Mouse (Mus musculus): ENCODE measurements around the gene Inip.
"Not testable (repeated sequence)": the region's sequence is repeated elsewhere in the genome, so short reads cannot be mapped to it uniquely, and the experiment has no call there.

DNA sequence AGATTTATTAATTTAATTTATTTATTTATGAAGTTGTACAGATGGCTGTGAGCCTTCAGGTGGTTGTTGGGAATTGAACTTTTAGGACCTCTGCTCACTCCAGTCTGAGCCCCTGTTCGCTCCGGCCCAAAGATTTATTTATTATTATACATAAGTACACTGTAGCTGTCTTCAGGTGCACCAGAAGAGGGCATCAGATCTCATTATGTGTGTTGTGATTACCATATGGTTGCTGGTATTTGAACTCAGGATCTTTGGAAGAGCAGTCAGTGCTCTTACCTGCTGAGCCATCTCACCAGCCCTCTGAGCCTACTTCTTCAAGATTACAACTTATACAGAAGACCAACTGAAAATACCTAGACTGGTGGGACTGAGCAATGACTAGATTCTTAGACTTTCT lies 7.8 kb downstream of the Inip start:
- TF ChIP-seq GATA1, TAL1 (IDR thresholded peaks at IDR 0.05; ENCODE audit: low read length): not testable (repeated sequence)
